Mouse (Mus musculus) inflammation-experienced regulatory T-cells, adult 16 weeks (primary cell): ENCODE results near the gene Gm3259. TPM values are rescaled to one million over a fixed set of nuclear protein-coding genes. Genes with fewer than 3 reads are reported as not detected.

Experiments used
- polyA plus RNA-seq: library from polyadenylated mRNA; unstranded; fragments of 100-300 nt; shearing (Covaris generic); gene quantifications from one replicate; pipeline ENCODE4 v1.2.1, GENCODE M21; 2017

Gene Gm3259
- polyA plus RNA-seq: not detected

GRCm38 (mm10) chr5:95305611-95306010 lies at the start of gene Gm3259:
TSS of gene Gm3259 (plus strand) at chr5:95305911.

GRCm38 (mm10) chr5:95272668-95273067 lies 33.0 kb upstream of the Gm3259 start, which contains the start of gene Gm10424:
TSS of gene Gm10424 (minus strand) at chr5:95272768.

Other genes starting within 250 kb of the Gm3259 start
- not detected for gene Gm7942, start 199.0 kb upstream of the Gm3259 start, polyA plus RNA-seq
- gene Gm16513, start 123.3 kb upstream of the Gm3259 start, polyA plus RNA-seq: 0.28 TPM
- not detected for gene Gm10424, start 33.1 kb upstream of the Gm3259 start, polyA plus RNA-seq
- gene D5Ertd577e, start 150.9 kb downstream of the Gm3259 start, polyA plus RNA-seq: not detected
- not detected for gene Gm3286, start 204.8 kb downstream of the Gm3259 start, polyA plus RNA-seq